ENCODE assay signal across 8 mouse cellular contexts in the genomic region with DNA sequence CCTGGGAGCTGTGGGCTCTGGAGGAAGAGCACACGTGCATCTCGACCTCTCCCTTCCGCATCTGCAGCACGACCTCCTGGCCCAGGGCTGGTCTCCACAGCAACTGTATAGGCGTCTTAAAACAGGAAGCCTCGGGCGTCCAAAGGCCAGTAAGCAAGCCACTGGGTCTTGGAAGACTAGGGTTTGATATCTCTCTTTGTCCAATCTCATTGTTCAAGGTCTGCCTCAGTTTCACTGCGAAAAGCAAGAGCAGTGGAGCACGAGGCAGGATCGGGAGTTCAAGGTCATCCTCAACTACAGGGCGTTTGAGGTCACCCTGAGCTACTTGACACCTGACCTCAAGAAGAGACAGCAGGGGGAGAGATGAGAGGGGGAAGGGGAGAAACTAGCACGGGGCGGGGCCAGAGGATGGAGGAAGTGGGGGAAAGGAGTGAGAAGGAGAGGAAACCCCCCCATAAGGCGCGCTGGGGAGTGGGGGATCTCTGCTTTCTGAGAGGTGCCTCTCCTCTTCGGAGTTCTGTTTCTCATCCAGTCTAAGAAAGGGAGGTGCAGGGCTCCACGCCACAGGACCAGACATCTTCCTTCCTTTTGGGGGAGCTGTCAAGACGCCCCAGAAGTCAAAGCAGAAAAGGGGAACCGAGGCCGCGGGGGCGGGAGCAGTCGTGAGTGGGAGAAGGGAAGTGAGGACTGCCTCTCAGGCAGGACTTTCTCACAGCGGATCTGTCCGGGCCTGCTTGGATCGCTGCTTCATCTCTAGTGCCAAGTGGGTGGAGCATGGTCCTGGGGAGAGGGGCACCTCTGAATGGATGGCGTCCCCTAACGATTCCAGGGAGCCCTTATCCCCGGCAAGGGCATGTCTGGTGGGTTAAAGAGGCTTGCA. TPM values are rescaled to one million over a fixed set of nuclear protein-coding genes. Genes with fewer than 3 reads are reported as not detected.
DNase-seq lines count a peak whose midpoint lies in the region; ATAC-seq and TF ChIP-seq lines count a peak whose summit lies in the region.

No protein-coding gene starts in this region.

- peak overlapping the region; percentile 36; the same call in 1 of the 2 replicates for H3K9ac ChIP-seq in liver, embryonic 15.5 days
- H3K9ac ChIP-seq in neural tube, embryonic 12.5 days = no peak overlapping the region

- H3K9me3 ChIP-seq in liver, embryonic 15.5 days (replicated peaks) = no peaks in the 10 kb centered on the region
- no peaks in the 10 kb centered on the region for H3K9me3 ChIP-seq in neural tube, embryonic 12.5 days

- peak; percentile 35; the same call in 1 of the 2 replicates for ATAC-seq in liver, embryonic 15.5 days (ENCODE audit: insufficient read depth)
- ATAC-seq in neural tube, embryonic 12.5 days (ENCODE audit: low FRiP score, low read depth) = no peak

- no peak for TF ChIP-seq CTCF in bone marrow, adult 2 months (IDR thresholded peaks at IDR 0.05; ENCODE audit: control insufficient read depth, insufficient read depth, low read length)

- H3K4me3 ChIP-seq in bone marrow, adult 2 months (replicated peaks; ENCODE audit: control insufficient read depth, low read depth, low read length) = peak overlapping the region; percentile 62
- peak overlapping the region; percentile 53 for H3K4me3 ChIP-seq in liver, embryonic 15.5 days (replicated peaks)
- no peak overlapping the region; the same call in 1 of the 2 replicates for H3K4me3 ChIP-seq in neural tube, embryonic 12.5 days

- WGBS in bone marrow, adult 2 months = 1% methylated on average over 29 of the region's 29 CpGs
- 4% methylated on average over 29 of the region's 29 CpGs for WGBS in liver, embryonic 15.5 days (ENCODE audit: insufficient replicate concordance)
- WGBS in neural tube, embryonic 12.5 days = 2% methylated on average over 26 of the region's 29 CpGs

- peaks cover 7% of the 10 kb centered on the region; the same call in 1 of the 2 replicates for H3K4me1 ChIP-seq in bone marrow, adult 2 months (ENCODE audit: control insufficient read depth, insufficient read depth, low read length)
- H3K4me1 ChIP-seq in liver, embryonic 15.5 days (replicated peaks) = peaks cover 62% of the 10 kb centered on the region
- peaks cover 14% of the 10 kb centered on the region; the same call in 1 of the 2 replicates for H3K4me1 ChIP-seq in neural tube, embryonic 12.5 days

- H3K27ac ChIP-seq in bone marrow, adult 2 months (ENCODE audit: control insufficient read depth, insufficient read depth, low read depth, low read length, poor library complexity) = peak overlapping the region; percentile 76
- peak overlapping the region; percentile 38; the same call in 1 of the 2 replicates for H3K27ac ChIP-seq in liver, embryonic 15.5 days (replicated peaks)
- H3K27ac ChIP-seq in neural tube, embryonic 12.5 days = no peak overlapping the region

- TF ChIP-seq POLR2A in bone marrow, adult 2 months (IDR thresholded peaks at IDR 0.05; ENCODE audit: borderline replicate concordance, control insufficient read depth, low read depth, low read length) = peak; percentile 41; the same call in 1 of the 2 replicates

- peak overlapping the region; percentile 68 for H3K4me2 ChIP-seq in liver, embryonic 15.5 days
- peak overlapping the region; percentile 45 for H3K4me2 ChIP-seq in neural tube, embryonic 12.5 days (replicated peaks)

- DNase-seq in adrenal gland, adult 2 months = peak; percentile 73
- no peak for DNase-seq in adrenal gland, postnatal 25 days
- peak; percentile 75 for DNase-seq in heart, adult 8-10 months (ENCODE audit: low spot score)
- DNase-seq in kidney, adult 11 months = peak; percentile 60
- DNase-seq in urinary bladder, postnatal 25 days (ENCODE audit: low spot score) = peak; percentile 61

- peaks cover 59% of the 10 kb centered on the region for H3K27me3 ChIP-seq in liver, embryonic 15.5 days
- peaks cover 62% of the 10 kb centered on the region for H3K27me3 ChIP-seq in neural tube, embryonic 12.5 days (replicated peaks)

- no peaks in the 10 kb centered on the region for H3K36me3 ChIP-seq in liver, embryonic 15.5 days (replicated peaks)
- no peaks in the 10 kb centered on the region for H3K36me3 ChIP-seq in neural tube, embryonic 12.5 days

RNA-seq across cellular contexts. Expression of a gene that starts 0.9 kb away (rescaled TPM):
- 10 to 100 TPM; 10.8 to 19.1 TPM for total RNA-seq in adrenal gland, adult 2 months (2021)
- polyA plus RNA-seq in adrenal gland, adult 2 months (2012; rRNA removed) = 7.5 and 8.3 TPM in 2 replicates
- total RNA-seq in adrenal gland, postnatal 25 days (2021) = 6.5 and 8.9 TPM in 2 replicates
- 4.4 and 15.3 TPM in 2 replicates for polyA plus RNA-seq in bone marrow, adult 2 months (2011; ENCODE audit: insufficient read depth, insufficient read length, low replicate concordance, missing spikeins)
- 10 to 100 TPM in 2 of 4 experiments, 1 to 10 TPM in 2; 7.5 to 11.3 (median 9.9) TPM for total RNA-seq in heart, adult 8-10 months (2022)
- 10.2 and 11.3 TPM in 2 replicates for polyA plus RNA-seq in liver, embryonic 15.5 days (2015; fragmentation: Nextera tagmentation; extraction: Ambion mirVana)
- 5.0 and 5.8 TPM in 2 replicates for polyA plus RNA-seq in neural tube, embryonic 12.5 days (2016; fragmentation: Nextera tagmentation; extraction: Ambion mirVana)

RNA-seq across cellular contexts. Expression of a gene that starts 12.4 kb away (rescaled TPM):
- total RNA-seq in adrenal gland, adult 2 months (2021) = 100 to 1,000 TPM; 120 to 130 TPM
- polyA plus RNA-seq in adrenal gland, adult 2 months (2012; rRNA removed) = 245 and 270 TPM in 2 replicates
- total RNA-seq in adrenal gland, postnatal 25 days (2021) = 113 and 122 TPM in 2 replicates
- polyA plus RNA-seq in bone marrow, adult 2 months (2011; ENCODE audit: insufficient read depth, insufficient read length, low replicate concordance, missing spikeins) = 13.8 and 27.4 TPM in 2 replicates
- 100 to 1,000 TPM; 135 to 142 (median 136) TPM for total RNA-seq in heart, adult 8-10 months (2022)
- 62.1 and 66.9 TPM in 2 replicates for polyA plus RNA-seq in liver, embryonic 15.5 days (2015; fragmentation: Nextera tagmentation; extraction: Ambion mirVana)
- 116 and 121 TPM in 2 replicates for polyA plus RNA-seq in neural tube, embryonic 12.5 days (2016; fragmentation: Nextera tagmentation; extraction: Ambion mirVana)

RNA-seq across cellular contexts. Expression of a gene that starts 14.2 kb away (rescaled TPM):
- total RNA-seq in adrenal gland, adult 2 months (2021) = 1 to 10 TPM; 1.1 to 5.1 TPM
- 1.9 and 2.7 TPM in 2 replicates for polyA plus RNA-seq in adrenal gland, adult 2 months (2012; rRNA removed)
- total RNA-seq in adrenal gland, postnatal 25 days (2021) = 1.6 and 1.9 TPM in 2 replicates
- 31.6 and 34.0 TPM in 2 replicates for polyA plus RNA-seq in bone marrow, adult 2 months (2011; ENCODE audit: insufficient read depth, insufficient read length, low replicate concordance, missing spikeins)
- 1 to 10 TPM in 1 of 4 experiments, under 1 TPM in 3; 0.27 to 1.9 (median 0.74) TPM for total RNA-seq in heart, adult 8-10 months (2022)
- 195 and 201 TPM in 2 replicates for polyA plus RNA-seq in liver, embryonic 15.5 days (2015; fragmentation: Nextera tagmentation; extraction: Ambion mirVana)
- 1.6 and 2.1 TPM in 2 replicates for polyA plus RNA-seq in neural tube, embryonic 12.5 days (2016; fragmentation: Nextera tagmentation; extraction: Ambion mirVana)

RNA-seq across cellular contexts. Expression of a gene that starts 16.9 kb away (rescaled TPM):
- total RNA-seq in adrenal gland, adult 2 months (2021) = under 1 TPM; 0.17 to 0.31 TPM
- 0.41 and 0.48 TPM in 2 replicates for polyA plus RNA-seq in adrenal gland, adult 2 months (2012; rRNA removed)
- total RNA-seq in adrenal gland, postnatal 25 days (2021) = 0.43 and 0.49 TPM in 2 replicates
- 1.5 and 1.7 TPM in 2 replicates for polyA plus RNA-seq in bone marrow, adult 2 months (2011; ENCODE audit: insufficient read depth, insufficient read length, low replicate concordance, missing spikeins)
- total RNA-seq in heart, adult 8-10 months (2022) = under 1 TPM in 1 of 4 experiments, not detected in 3; 0.12 TPM
- polyA plus RNA-seq in liver, embryonic 15.5 days (2015; fragmentation: Nextera tagmentation; extraction: Ambion mirVana) = 0.25 and 0.43 TPM in 2 replicates
- 0.14 and 0.15 TPM in 2 replicates for polyA plus RNA-seq in neural tube, embryonic 12.5 days (2016; fragmentation: Nextera tagmentation; extraction: Ambion mirVana)

RNA-seq across cellular contexts. Expression of a gene that starts 38.4 kb away (rescaled TPM):
- 10 to 100 TPM; 20.4 to 26.6 TPM for total RNA-seq in adrenal gland, adult 2 months (2021)
- polyA plus RNA-seq in adrenal gland, adult 2 months (2012; rRNA removed) = 14.8 and 15.7 TPM in 2 replicates
- total RNA-seq in adrenal gland, postnatal 25 days (2021) = 16.2 and 16.9 TPM in 2 replicates
- 0.84 and 2.2 TPM in 2 replicates for polyA plus RNA-seq in bone marrow, adult 2 months (2011; ENCODE audit: insufficient read depth, insufficient read length, low replicate concordance, missing spikeins)
- total RNA-seq in heart, adult 8-10 months (2022) = 1 to 10 TPM; 1.8 to 6.8 (median 4.6) TPM
- polyA plus RNA-seq in liver, embryonic 15.5 days (2015; fragmentation: Nextera tagmentation; extraction: Ambion mirVana) = 4.2 and 4.8 TPM in 2 replicates
- 17.7 and 19.5 TPM in 2 replicates for polyA plus RNA-seq in neural tube, embryonic 12.5 days (2016; fragmentation: Nextera tagmentation; extraction: Ambion mirVana)
